Mouse (Mus musculus): ENCODE measurements around the gene Sel1l. TPM values are rescaled to one million over a fixed set of nuclear protein-coding genes. Genes with fewer than 3 reads are reported as not detected.

Gene Sel1l
- total RNA-seq, 2 experiments from 2014 or later: 37.3 to 44.1 TPM

Other genes with a start within 250 kb of the Sel1l start
- gene Ston2, start 60.8 kb downstream of the Sel1l start, total RNA-seq (2014; fragmentation: Nextera tagmentation): 5.3 and 10.7 TPM in 2 replicates
- gene Ston2, start 60.8 kb downstream of the Sel1l start, total RNA-seq (2017): 0.53 and 2.7 TPM in 2 replicates

Measured in megakaryocyte-erythroid progenitor cell, adult 5-6 weeks (primary cell).